Mouse (Mus musculus) lung, embryonic 16.5 days (tissue): Measurements from ENCODE around the gene Klhl26. TPM values are rescaled to one million over a fixed set of nuclear protein-coding genes. Genes with fewer than 3 reads are reported as not detected.

Experiments
- ATAC-seq: fragments of 200-750 bp; cut with Nextera tagmentation; 2 replicates; pipeline ENCODE4 v1.8.0; 2017; ENCODE audit warnings: low read depth, mild to moderate bottlenecking, moderate library complexity
- H3K27ac ChIP-seq: fragments of 300-500 bp; sonication (generic); 2 replicates; pipeline ENCODE4 v1.5.1; 2014; ENCODE audit warnings: mild to moderate bottlenecking, control low read depth, low read length
- H3K27me3 ChIP-seq: fragments of 300-500 bp; sonication (generic); 2 replicates; pipeline ENCODE4 v1.6.1; 2014; ENCODE audit warnings: low read depth, low read length, mixed read lengths; ENCODE audit not compliant: control insufficient read depth, insufficient read depth
- H3K36me3 ChIP-seq: fragments of 300-500 bp; sonication (generic); 2 replicates; pipeline ENCODE4 v1.6.1; 2014; ENCODE audit warnings: low read length; ENCODE audit not compliant: control insufficient read depth, insufficient read depth
- H3K4me1 ChIP-seq: fragments of 300-500 bp; sonication (generic); replicated peaks from 2 replicates; pipeline ENCODE4 v1.6.1; 2014; ENCODE audit warnings: low read length, mixed read lengths; ENCODE audit not compliant: control insufficient read depth, insufficient read depth
- H3K4me2 ChIP-seq: fragments of 300-500 bp; sonication (generic); 2 replicates; pipeline ENCODE4 v1.6.1; 2014; ENCODE audit warnings: low read depth, low read length, control low read depth
- H3K4me3 ChIP-seq: fragments of 300-500 bp; sonication (generic); 2 replicates; pipeline ENCODE4 v1.5.1; 2014; ENCODE audit warnings: mild to moderate bottlenecking, low read length, control low read depth
- H3K9ac ChIP-seq: fragments of 300-500 bp; sonication (generic); 2 replicates; pipeline ENCODE4 v1.6.1; 2014; ENCODE audit warnings: low read length, control low read depth
- H3K9me3 ChIP-seq: fragments of 300-500 bp; sonication (generic); 2 replicates; pipeline ENCODE4 v1.6.1; 2016; ENCODE audit warnings: low read length; ENCODE audit not compliant: control insufficient read depth
- WGBS: fragments of 180-500 bp; shearing (Covaris S2); extraction: QIAGEN DNeasy Blood & Tissue Kit; methylation state at CpG from one replicate; pipeline ENCODE4 v1.1.7; 2014; 5-methylcytosine and 5-hydroxymethylcytosine counted together
- polyA plus RNA-seq: library from polyadenylated mRNA; unstranded; fragments of >200 nt; fragmentation: Nextera tagmentation; extraction: Ambion mirVana; gene quantifications from 2 replicates; pipeline ENCODE4 v1.2.1, GENCODE M21; 2015

Gene Klhl26
- polyA plus RNA-seq: 28.8 and 29.4 TPM in 2 replicates

- WGBS: 1% methylated on average over 53 of the region's 53 CpGs
- peak within 1 kb of the TSS; percentile 83 for H3K9ac ChIP-seq
- peak within 1 kb of the TSS; percentile 75 for H3K27ac ChIP-seq
- H3K9me3 ChIP-seq: no peaks in the 10 kb centered on the region
- peaks cover 16% of the 10 kb centered on the region for H3K4me1 ChIP-seq
- peaks cover 3% of the 10 kb centered on the region; the same call in 1 of the 2 replicates for H3K27me3 ChIP-seq
- peak within 1 kb of the TSS; percentile 77 for H3K4me2 ChIP-seq
- no peaks in the 10 kb centered on the region for H3K36me3 ChIP-seq
- peak; percentile 94 for ATAC-seq
- peak within 1 kb of the TSS; percentile 69 for H3K4me3 ChIP-seq
These were observed at the start of gene Klhl26 for GRCm38 (mm10) chr8:70476333-70477268. Klhl26 (minus strand) TSS chr8:70476968.

DNA sequence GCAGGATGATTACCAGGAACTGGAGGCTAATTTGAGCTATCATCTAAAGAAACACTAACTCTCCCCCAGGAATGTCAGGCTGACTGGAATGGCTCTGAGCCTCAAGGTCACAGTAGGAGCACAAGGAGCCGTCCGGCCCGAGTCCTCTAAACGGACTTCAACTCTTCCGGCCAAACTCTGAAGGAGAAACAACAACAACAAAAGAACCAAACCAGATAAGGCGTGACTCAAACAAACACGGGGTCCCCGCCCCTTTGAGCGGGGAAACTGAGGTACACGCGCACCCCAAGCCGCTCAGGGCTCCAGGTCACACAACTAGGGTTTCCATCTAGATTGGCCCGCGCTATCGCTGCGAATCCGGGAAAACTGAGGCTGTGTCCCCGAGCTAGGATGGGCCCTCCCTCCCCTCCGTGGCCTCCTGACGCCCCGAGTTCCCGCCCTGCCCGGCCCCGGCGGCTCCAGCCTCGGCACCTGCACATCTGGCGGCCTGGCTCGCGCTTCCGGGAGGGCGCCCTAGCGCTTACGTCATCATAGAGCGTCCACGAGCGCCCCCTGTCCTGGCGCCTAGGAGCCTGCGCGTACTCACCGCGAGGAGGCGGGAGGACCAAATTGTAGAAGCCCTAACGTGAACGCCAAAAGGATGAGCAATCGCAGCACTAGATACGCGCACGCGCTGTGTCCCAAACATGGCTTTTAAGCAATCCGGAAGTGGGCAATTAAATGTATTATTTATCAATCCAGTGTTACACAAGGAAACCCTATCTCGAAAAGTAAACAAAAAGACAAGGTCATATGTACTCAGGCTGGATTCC, 46.0 kb upstream of the Klhl26 start:
- under 1% methylated on average over 46 of the region's 51 CpGs for WGBS

GRCm38 (mm10) chr8:70519606-70520005, 42.8 kb upstream of the Klhl26 start:
- WGBS: 57% methylated on average over 2 of the region's 2 CpGs
- peaks cover 6% of the 10 kb centered on the region for H3K4me1 ChIP-seq

More for the DNA sequence above, 46.0 kb upstream of the Klhl26 start:
- peaks cover 6% of the 10 kb centered on the region; the same call in 1 of the 2 replicates for H3K36me3 ChIP-seq
- ATAC-seq: peak; percentile 88
- peak overlapping the region; percentile 71 for H3K9ac ChIP-seq
- H3K4me3 ChIP-seq: peak overlapping the region; percentile 59
- peak overlapping the region; percentile 91 for H3K27ac ChIP-seq
- H3K4me1 ChIP-seq: peaks cover 11% of the 10 kb centered on the region
- peak overlapping the region; percentile 72 for H3K4me2 ChIP-seq
- no peaks in the 10 kb centered on the region for H3K9me3 ChIP-seq
- H3K27me3 ChIP-seq: no peaks in the 10 kb centered on the region

DNA sequence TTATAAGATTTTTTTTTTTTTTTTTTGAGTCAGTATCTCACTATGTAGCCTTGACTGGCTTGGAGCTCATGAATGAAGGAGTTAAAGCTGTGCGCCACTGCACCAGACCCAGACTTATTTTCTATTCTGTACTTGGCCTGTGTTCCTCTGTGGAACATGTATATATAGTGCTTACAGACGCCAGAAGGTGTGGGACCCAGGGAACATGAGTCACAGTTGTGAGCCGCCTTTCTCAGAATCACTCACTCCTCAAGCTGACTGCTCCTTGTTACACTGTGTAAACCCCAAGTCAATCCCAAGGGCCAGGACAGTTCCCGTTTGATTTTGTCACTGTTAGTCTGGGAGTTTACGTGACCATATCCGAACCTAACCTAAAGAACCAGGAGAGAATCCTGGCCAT, 42.3 kb upstream of the Klhl26 start:
- no peaks in the 10 kb centered on the region for H3K9me3 ChIP-seq
- no peak overlapping the region for H3K4me3 ChIP-seq
- no peaks in the 10 kb centered on the region for H3K27me3 ChIP-seq
- no peak overlapping the region for H3K27ac ChIP-seq
- no peak overlapping the region for H3K4me2 ChIP-seq
- peaks cover 13% of the 10 kb centered on the region for H3K36me3 ChIP-seq
- H3K4me1 ChIP-seq: peaks cover 6% of the 10 kb centered on the region
- no peak overlapping the region for H3K9ac ChIP-seq
- WGBS: 82% methylated on average over 6 of the region's 6 CpGs
- no peak for ATAC-seq

More at GRCm38 (mm10) chr8:70519606-70520005, 42.8 kb upstream of the Klhl26 start:
- no peaks in the 10 kb centered on the region for H3K9me3 ChIP-seq
- H3K4me3 ChIP-seq: no peak overlapping the region
- no peak overlapping the region for H3K4me2 ChIP-seq
- H3K27me3 ChIP-seq: no peaks in the 10 kb centered on the region
- no peak overlapping the region for H3K9ac ChIP-seq
- H3K36me3 ChIP-seq: peaks cover 13% of the 10 kb centered on the region
- no peak for ATAC-seq
- no peak overlapping the region for H3K27ac ChIP-seq

DNA sequence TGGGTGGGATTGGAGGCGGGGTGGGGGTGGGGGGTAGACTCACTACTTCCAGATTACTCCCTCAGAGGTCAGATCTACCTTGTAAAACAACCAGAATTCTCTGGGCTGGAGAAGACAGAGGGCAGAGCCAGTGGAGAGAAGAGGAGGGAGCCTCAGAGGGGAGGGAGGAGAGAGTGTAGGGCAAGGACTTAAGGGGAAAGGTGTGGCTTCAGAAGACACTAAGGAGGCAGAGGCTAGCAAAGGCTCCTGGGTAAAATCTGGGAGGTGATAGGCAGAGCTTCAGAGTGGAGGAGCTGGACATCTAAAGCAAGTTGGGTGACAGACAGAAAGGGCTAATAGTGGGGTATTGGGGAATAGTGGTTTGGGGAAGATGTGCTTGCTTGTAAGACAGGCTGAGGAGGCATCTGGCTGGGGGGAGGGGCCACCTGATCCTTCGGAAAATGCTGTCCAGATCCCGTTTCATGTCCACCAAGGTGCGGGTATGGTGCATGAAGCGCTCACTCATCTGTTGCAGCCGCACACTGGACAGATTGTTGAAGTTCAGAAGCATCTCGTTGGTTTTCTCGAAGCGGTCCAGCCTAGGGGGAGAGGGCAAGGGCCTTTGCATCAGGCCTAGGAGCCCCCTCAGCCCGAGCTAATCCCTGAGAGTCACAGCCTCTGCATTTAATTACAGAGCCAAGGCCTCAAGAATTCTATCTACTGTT, 41.3 kb upstream of the Klhl26 start:
- H3K27ac ChIP-seq: no peak overlapping the region
- no peaks in the 10 kb centered on the region for H3K9me3 ChIP-seq
- no peak for ATAC-seq
- no peak overlapping the region for H3K9ac ChIP-seq
- no peak overlapping the region for H3K4me3 ChIP-seq
- peaks cover 12% of the 10 kb centered on the region for H3K4me1 ChIP-seq
- no peaks in the 10 kb centered on the region for H3K27me3 ChIP-seq
- H3K36me3 ChIP-seq: peaks cover 15% of the 10 kb centered on the region
- WGBS: 79% methylated on average over 10 of the region's 10 CpGs
- H3K4me2 ChIP-seq: no peak overlapping the region

DNA sequence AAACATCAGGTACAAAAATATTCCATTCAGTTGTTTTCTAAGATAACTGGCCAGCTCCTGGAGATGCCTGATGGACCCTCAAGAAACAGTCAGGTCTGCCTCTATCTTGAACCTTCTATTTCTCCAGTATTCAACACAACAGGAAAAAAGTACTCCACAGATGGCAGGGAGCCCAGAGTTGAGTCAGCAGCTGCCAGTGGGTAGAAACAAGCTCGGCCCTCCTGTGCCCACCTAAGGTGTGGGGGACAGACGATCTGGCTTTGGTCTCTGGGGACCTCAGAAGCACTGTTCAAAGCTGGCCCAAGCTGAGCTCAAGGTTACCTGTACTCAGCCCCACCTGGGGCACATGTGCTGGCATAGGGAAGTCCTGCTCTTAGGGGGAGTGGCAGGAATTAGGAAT, 36.7 kb upstream of the Klhl26 start:
- no peaks in the 10 kb centered on the region for H3K9me3 ChIP-seq
- no peak overlapping the region; the same call in none of the 2 replicates for H3K27ac ChIP-seq
- 44% methylated on average over 2 of the region's 2 CpGs for WGBS
- peaks cover 24% of the 10 kb centered on the region for H3K4me1 ChIP-seq
- no peak overlapping the region for H3K4me3 ChIP-seq
- ATAC-seq: no peak
- no peak overlapping the region for H3K4me2 ChIP-seq
- no peaks in the 10 kb centered on the region for H3K27me3 ChIP-seq
- H3K9ac ChIP-seq: no peak overlapping the region
- H3K36me3 ChIP-seq: peaks cover 13% of the 10 kb centered on the region

GRCm38 (mm10) chr8:70512253-70512903, 35.6 kb upstream of the Klhl26 start:
- Histone ChIP-seq H3K4me3 (no peak overlapping the region), H3K4me2 (no peak overlapping the region), H3K36me3 (peaks cover 20% of the 10 kb centered on the region), H3K27ac (no peak overlapping the region), H3K9me3 (no peaks in the 10 kb centered on the region), H3K4me1 (peaks cover 24% of the 10 kb centered on the region), H3K27me3 (no peaks in the 10 kb centered on the region), H3K9ac (no peak overlapping the region; the same call in 1 of the 2 replicates)
- ATAC-seq: no peak
- WGBS: 88% methylated on average over 11 of the region's 11 CpGs

DNA sequence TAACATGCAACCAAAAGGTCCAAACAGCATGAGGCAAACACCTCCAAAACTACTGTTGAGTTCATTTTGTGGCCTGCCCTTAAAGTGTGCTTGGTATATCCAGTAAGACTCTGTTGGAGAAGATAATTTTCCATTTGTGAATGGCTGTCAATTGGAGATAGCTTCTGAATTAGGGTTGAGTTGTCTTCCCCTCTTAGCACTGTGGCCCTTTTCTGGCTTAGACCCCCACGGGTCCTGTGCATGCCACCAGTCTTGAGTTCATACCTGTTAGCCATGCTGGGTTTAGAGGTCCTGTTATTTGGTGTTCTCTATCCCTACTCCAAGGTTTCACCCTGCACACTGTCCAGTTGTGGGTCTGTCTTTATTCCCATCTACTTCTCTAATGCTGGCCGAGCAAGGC, 35.0 kb upstream of the Klhl26 start:
- Histone ChIP-seq H3K4me3 (no peak overlapping the region), H3K4me1 (peaks cover 24% of the 10 kb centered on the region), H3K4me2 (no peak overlapping the region)

More for the DNA sequence above, 35.0 kb upstream of the Klhl26 start:
- Histone ChIP-seq H3K27me3 (no peaks in the 10 kb centered on the region), H3K27ac (no peak overlapping the region), H3K9ac (no peak overlapping the region), H3K9me3 (no peaks in the 10 kb centered on the region), H3K36me3 (peaks cover 20% of the 10 kb centered on the region)
- ATAC-seq: no peak
- WGBS: 91% methylated on average over 2 of the region's 2 CpGs
